Mouse (Mus musculus) forebrain, embryonic 10.5 days (tissue): ENCODE results near the gene Hgd. TPM values are rescaled to one million over a fixed set of nuclear protein-coding genes. Genes with fewer than 3 reads are reported as not detected.

Experiments
- DNase-seq: peaks from one replicate; pipeline ENCODE4 v3.0.0-alpha.2; 2017; ENCODE audit warnings: low spot score; ENCODE audit errors: extremely low spot score
- H3K27ac ChIP-seq: fragments of 300-500 bp; sonication (generic); 2 replicates; pipeline ENCODE4 v1.5.1; 2016; ENCODE audit warnings: mild to moderate bottlenecking
- H3K27me3 ChIP-seq: fragments of 300-500 bp; sonication (generic); 2 replicates; pipeline ENCODE4 v1.6.1; 2016; ENCODE audit warnings: mild to moderate bottlenecking; ENCODE audit not compliant: poor library complexity, severe bottlenecking
- H3K36me3 ChIP-seq: fragments of 300-500 bp; sonication (generic); replicated peaks from 2 replicates; pipeline ENCODE4 v1.6.1; 2016; ENCODE audit warnings: mild to moderate bottlenecking, moderate library complexity
- H3K4me1 ChIP-seq: fragments of 300-500 bp; sonication (generic); 2 replicates; pipeline ENCODE4 v1.6.1; 2016
- H3K4me3 ChIP-seq: fragments of 300-500 bp; sonication (generic); 2 replicates; pipeline ENCODE4 v1.5.1; 2016; ENCODE audit warnings: mild to moderate bottlenecking, moderate library complexity
- H3K9me3 ChIP-seq: fragments of 300-500 bp; sonication (generic); 2 replicates; pipeline ENCODE4 v1.6.1; 2016; ENCODE audit warnings: mild to moderate bottlenecking, moderate library complexity
- WGBS: fragments of 180-500 bp; shearing (Covaris S2); methylation state at CpG from one replicate; pipeline ENCODE4 v1.1.7; 2016; 5-methylcytosine and 5-hydroxymethylcytosine counted together
- polyA plus RNA-seq: library from polyadenylated mRNA; unstranded; fragments of >200 nt; fragmentation: Nextera tagmentation; extraction: Ambion mirVana; gene quantifications from 2 replicates; pipeline ENCODE4 v1.2.1, GENCODE M21; 2016

Hgd gene
- polyA plus RNA-seq, 1 experiment from 2014 or later, result not detected

GRCm38 (mm10) chr16:37562961-37563360, 17.0 kb upstream of the Hgd start:
- DNase-seq, result no peak
- Histone ChIP-seq H3K27me3 (no peaks in the 10 kb centered on the region), H3K27ac (no peak overlapping the region), H3K9me3 (no peaks in the 10 kb centered on the region), H3K4me1 (peaks cover 16% of the 10 kb centered on the region; the same call in 1 of the 2 replicates), H3K4me3 (no peak overlapping the region), H3K36me3 (peaks cover 28% of the 10 kb centered on the region)
- 84% methylated on average over 5 of the region's 5 CpGs for WGBS

GRCm38 (mm10) chr16:37565117-37565516, 14.8 kb upstream of the Hgd start:
- Histone ChIP-seq H3K27me3 (no peaks in the 10 kb centered on the region), H3K4me3 (no peak overlapping the region), H3K9me3 (no peaks in the 10 kb centered on the region), H3K27ac (no peak overlapping the region), H3K4me1 (peaks cover 16% of the 10 kb centered on the region; the same call in 1 of the 2 replicates), H3K36me3 (peaks cover 18% of the 10 kb centered on the region)
- DNase-seq, result no peak
- 96% methylated on average over 1 of the region's 1 CpGs for WGBS

- Histone ChIP-seq H3K4me1 (peaks cover 19% of the 10 kb centered on the region), H3K4me3 (no peak overlapping the region), H3K27me3 (no peaks in the 10 kb centered on the region), H3K27ac (no peak overlapping the region), H3K36me3 (peaks cover 17% of the 10 kb centered on the region), H3K9me3 (no peaks in the 10 kb centered on the region)
- 86% methylated on average over 6 of the region's 6 CpGs for WGBS
- no peak for DNase-seq
Measured at GRCm38 (mm10) chr16:37566107-37566506, 13.8 kb upstream of the Hgd start.

GRCm38 (mm10) chr16:37567113-37568050, 12.6 kb upstream of the Hgd start:
- Histone ChIP-seq H3K4me1 (peaks cover 23% of the 10 kb centered on the region), H3K27ac (no peak overlapping the region)
- WGBS, result 90% methylated on average over 12 of the region's 12 CpGs

GRCm38 (mm10) chr16:37571554-37571953, 8.4 kb upstream of the Hgd start:
- H3K4me3 ChIP-seq, result no peak overlapping the region
- H3K9me3 ChIP-seq, result peaks cover 5% of the 10 kb centered on the region
- no peak for DNase-seq
- peaks cover 36% of the 10 kb centered on the region for H3K36me3 ChIP-seq
- peaks cover 15% of the 10 kb centered on the region for H3K4me1 ChIP-seq
- WGBS, result 82% methylated on average over 3 of the region's 3 CpGs
- no peaks in the 10 kb centered on the region for H3K27me3 ChIP-seq
- peak overlapping the region; percentile 62; the same call in 1 of the 2 replicates for H3K27ac ChIP-seq

More at GRCm38 (mm10) chr16:37567113-37568050, 12.6 kb upstream of the Hgd start:
- Histone ChIP-seq H3K9me3 (no peaks in the 10 kb centered on the region), H3K4me3 (no peak overlapping the region), H3K36me3 (peaks cover 26% of the 10 kb centered on the region), H3K27me3 (no peaks in the 10 kb centered on the region)
- DNase-seq, result no peak

GRCm38 (mm10) chr16:37572117-37572754, 7.7 kb upstream of the Hgd start:
- H3K4me3 ChIP-seq, result no peak overlapping the region
- H3K4me1 ChIP-seq, result peaks cover 13% of the 10 kb centered on the region
- DNase-seq, result no peak
- H3K36me3 ChIP-seq, result peaks cover 36% of the 10 kb centered on the region
- 93% methylated on average over 12 of the region's 12 CpGs for WGBS
- H3K27me3 ChIP-seq, result no peaks in the 10 kb centered on the region
- no peak overlapping the region for H3K27ac ChIP-seq
- peaks cover 5% of the 10 kb centered on the region for H3K9me3 ChIP-seq

GRCm38 (mm10) chr16:37573061-37573460, 6.9 kb upstream of the Hgd start:
- H3K4me1 ChIP-seq, result peaks cover 13% of the 10 kb centered on the region
- DNase-seq, result no peak
- WGBS, result 90% methylated on average over 5 of the region's 5 CpGs

GRCm38 (mm10) chr16:37575325-37575724, 4.6 kb upstream of the Hgd start:
- Histone ChIP-seq H3K36me3 (peaks cover 26% of the 10 kb centered on the region), H3K4me1 (peaks cover 13% of the 10 kb centered on the region), H3K27ac (no peak overlapping the region), H3K27me3 (no peaks in the 10 kb centered on the region), H3K4me3 (no peak overlapping the region), H3K9me3 (peaks cover 5% of the 10 kb centered on the region)
- no peak for DNase-seq
- 89% methylated on average over 3 of the region's 3 CpGs for WGBS

More at GRCm38 (mm10) chr16:37573061-37573460, 6.9 kb upstream of the Hgd start:
- no peak overlapping the region for H3K27ac ChIP-seq
- no peaks in the 10 kb centered on the region for H3K27me3 ChIP-seq
- H3K4me3 ChIP-seq, result no peak overlapping the region
- peaks cover 36% of the 10 kb centered on the region for H3K36me3 ChIP-seq
- peaks cover 5% of the 10 kb centered on the region for H3K9me3 ChIP-seq

- Histone ChIP-seq H3K4me1 (peaks cover 37% of the 10 kb centered on the region), H3K27me3 (peaks cover 5% of the 10 kb centered on the region), H3K4me3 (no peak overlapping the region), H3K9me3 (no peaks in the 10 kb centered on the region), H3K36me3 (peaks cover 3% of the 10 kb centered on the region; the same call in 1 of the 2 replicates), H3K27ac (no peak overlapping the region)
- no peak for DNase-seq
- WGBS, result 78% methylated on average over 1 of the region's 1 CpGs
Measured at GRCm38 (mm10) chr16:37579591-37579990, 362 bp upstream of the Hgd start.

GRCm38 (mm10) chr16:37580651-37581050, 698 bp downstream of the Hgd start:
- H3K27ac ChIP-seq, result 0 out of 2 replicates have a peak overlapping the region, but pooled peaks have one; percentile 20
- peaks cover 48% of the 10 kb centered on the region for H3K4me1 ChIP-seq
- H3K9me3 ChIP-seq, result no peaks in the 10 kb centered on the region
- H3K4me3 ChIP-seq, result no peak overlapping the region
- DNase-seq, result no peak
- 85% methylated on average over 4 of the region's 4 CpGs for WGBS
- H3K27me3 ChIP-seq, result peaks cover 5% of the 10 kb centered on the region
- no peaks in the 10 kb centered on the region for H3K36me3 ChIP-seq

GRCm38 (mm10) chr16:37581901-37582300, 1.9 kb downstream of the Hgd start:
- Histone ChIP-seq H3K9me3 (no peaks in the 10 kb centered on the region), H3K27me3 (peaks cover 5% of the 10 kb centered on the region), H3K36me3 (no peaks in the 10 kb centered on the region), H3K27ac (peak overlapping the region; percentile 44; the same call in 1 of the 2 replicates), H3K4me1 (peaks cover 46% of the 10 kb centered on the region), H3K4me3 (no peak overlapping the region)
- DNase-seq, result no peak
- WGBS, result 77% methylated on average over 3 of the region's 3 CpGs

GRCm38 (mm10) chr16:37583306-37583705, 3.4 kb downstream of the Hgd start:
- H3K9me3 ChIP-seq, result no peaks in the 10 kb centered on the region
- WGBS, result 69% methylated on average over 3 of the region's 3 CpGs
- DNase-seq, result no peak
- no peaks in the 10 kb centered on the region for H3K36me3 ChIP-seq
- H3K27me3 ChIP-seq, result peaks cover 5% of the 10 kb centered on the region
- H3K4me1 ChIP-seq, result peaks cover 46% of the 10 kb centered on the region
- no peak overlapping the region for H3K4me3 ChIP-seq
- peak overlapping the region; percentile 88 for H3K27ac ChIP-seq

- H3K27me3 ChIP-seq, result peaks cover 5% of the 10 kb centered on the region
- 31% methylated on average over 6 of the region's 6 CpGs for WGBS
- H3K9me3 ChIP-seq, result no peaks in the 10 kb centered on the region
- peak overlapping the region; percentile 88 for H3K27ac ChIP-seq
- no peaks in the 10 kb centered on the region for H3K36me3 ChIP-seq
- H3K4me1 ChIP-seq, result peaks cover 46% of the 10 kb centered on the region
- H3K4me3 ChIP-seq, result peak overlapping the region; percentile 43
- DNase-seq, result no peak
Measured at GRCm38 (mm10) chr16:37583801-37584200, 3.8 kb downstream of the Hgd start.
